Mouse (Mus musculus): ENCODE measurements around the gene Tpgs1.

The Tpgs1 gene

GRCm38 (mm10) chr10:79668771-79669575, at the start of gene Tpgs1:
Gene Tpgs1, plus strand, starts transcription at chr10:79669369.
- in situ Hi-C loops (cut with MboI, MseI) = no loop called here

- in situ Hi-C loops (cut with MboI, MseI) = no loop called here
These were observed 45.2 kb upstream of the Tpgs1 start for GRCm38 (mm10) chr10:79623950-79624349.

DNA sequence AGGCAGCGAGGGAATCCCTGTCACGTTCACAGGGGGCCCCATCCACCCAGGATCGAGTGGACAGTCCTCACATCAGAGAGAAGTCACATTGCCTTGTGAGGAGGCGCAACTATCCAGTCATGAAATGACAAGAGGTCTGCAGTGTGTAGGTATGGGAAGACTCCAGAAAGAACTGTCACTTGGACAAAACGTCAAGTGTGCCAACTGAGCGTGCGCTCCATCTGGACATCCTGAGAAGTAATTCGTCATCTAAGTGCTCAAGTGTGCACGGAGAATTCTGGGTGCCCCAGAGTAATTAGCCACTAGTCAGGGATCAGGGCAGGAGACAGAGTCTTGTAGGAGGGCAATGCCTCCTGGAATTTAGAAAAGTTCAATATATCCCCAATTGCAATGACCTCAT, 43.8 kb upstream of the Tpgs1 start:
- in situ Hi-C loops (cut with MboI, MseI) = no loop called here

DNA sequence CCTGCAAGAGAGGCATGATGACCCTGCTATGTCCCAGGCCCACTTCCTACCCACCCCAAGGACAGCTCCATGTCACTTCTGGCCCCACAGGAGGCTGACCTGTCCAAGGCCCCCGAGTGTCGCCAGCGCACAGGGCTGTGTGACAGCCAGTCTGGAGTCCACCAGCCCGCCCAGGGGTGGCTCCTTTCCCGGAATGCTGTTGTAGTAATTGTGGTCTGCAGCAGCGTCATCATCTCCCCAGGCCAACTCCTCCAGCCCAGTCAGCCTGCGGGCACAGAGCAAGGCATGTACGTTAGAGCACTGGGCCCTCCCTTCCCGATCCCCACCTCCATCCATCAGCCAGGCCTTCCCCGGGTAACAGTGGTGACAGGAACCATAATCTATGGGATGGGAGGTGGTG, 43.0 kb upstream of the Tpgs1 start:
- in situ Hi-C loops (cut with MboI, MseI) = no loop called here

GRCm38 (mm10) chr10:79628377-79628776, 40.8 kb upstream of the Tpgs1 start:
- in situ Hi-C loops (cut with MboI, MseI) = no loop called here

GRCm38 (mm10) chr10:79631432-79631831, 37.7 kb upstream of the Tpgs1 start:
- in situ Hi-C loops (cut with MboI, MseI) = no loop called here

DNA sequence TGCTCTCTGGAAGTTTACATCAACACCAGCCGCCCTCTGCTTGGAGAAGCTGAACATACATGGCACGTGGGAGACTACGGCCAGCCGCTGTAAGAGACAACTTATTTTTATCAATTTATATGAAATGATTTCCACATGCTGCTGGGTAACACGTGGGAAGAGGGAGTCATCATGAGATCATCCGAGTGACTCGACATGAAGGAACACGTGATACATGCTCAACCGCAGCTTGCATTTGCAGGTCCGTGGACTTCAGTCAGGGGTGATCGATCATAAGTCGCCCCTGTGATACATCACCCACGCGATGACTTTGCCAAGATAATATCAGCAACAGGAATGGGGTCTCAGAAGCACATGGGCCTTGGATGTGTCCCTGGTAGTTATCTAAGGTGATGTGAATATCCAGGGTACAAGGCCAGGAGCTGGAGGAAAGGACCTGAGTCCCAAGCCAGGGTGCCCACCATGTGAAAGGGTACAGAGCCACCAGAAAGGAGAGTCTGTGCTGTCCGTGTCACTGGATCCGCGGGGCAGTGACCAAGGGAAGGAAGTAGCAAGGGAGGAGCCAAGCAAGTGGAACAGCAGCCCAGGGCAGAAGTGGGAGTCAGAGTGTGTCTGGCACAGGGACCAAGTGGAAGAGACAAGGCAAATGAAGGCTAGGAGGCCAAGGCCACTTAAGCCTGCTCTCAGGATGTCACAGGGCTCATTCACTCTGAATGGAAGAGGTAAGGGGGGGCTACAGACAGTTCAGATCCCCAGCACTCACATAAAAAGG, 36.0 kb upstream of the Tpgs1 start:
- in situ Hi-C loops (cut with MboI, MseI) = no loop called here

GRCm38 (mm10) chr10:79636287-79636686, 32.9 kb upstream of the Tpgs1 start:
- in situ Hi-C loops (cut with MboI, MseI) = no loop called here

- in situ Hi-C loops (cut with MboI, MseI) = no loop called here
These were observed 31.8 kb upstream of the Tpgs1 start, which contains the start of gene Shc2 for GRCm38 (mm10) chr10:79637128-79638110. Gene Shc2, minus strand, starts transcription at chr10:79637918.

GRCm38 (mm10) chr10:79638486-79639204, 30.5 kb upstream of the Tpgs1 start:
- in situ Hi-C loops (cut with MboI, MseI) = no loop called here

- in situ Hi-C loops (cut with MboI, MseI) = loop anchor here (5.0 kb wide), 1 partner anchor 53 kb away; no protein-coding TSS in a partner anchor
These were observed 23.5 kb upstream of the Tpgs1 start, which contains the start of gene Odf3l2 for GRCm38 (mm10) chr10:79645711-79646110. Gene Odf3l2, minus strand, starts transcription at chr10:79645738.

- in situ Hi-C loops (cut with MboI, MseI) = loop anchor here (5.0 kb wide), 1 partner anchor 57 kb away; no protein-coding TSS in a partner anchor
These were observed 20.0 kb upstream of the Tpgs1 start for GRCm38 (mm10) chr10:79649070-79649751.

DNA sequence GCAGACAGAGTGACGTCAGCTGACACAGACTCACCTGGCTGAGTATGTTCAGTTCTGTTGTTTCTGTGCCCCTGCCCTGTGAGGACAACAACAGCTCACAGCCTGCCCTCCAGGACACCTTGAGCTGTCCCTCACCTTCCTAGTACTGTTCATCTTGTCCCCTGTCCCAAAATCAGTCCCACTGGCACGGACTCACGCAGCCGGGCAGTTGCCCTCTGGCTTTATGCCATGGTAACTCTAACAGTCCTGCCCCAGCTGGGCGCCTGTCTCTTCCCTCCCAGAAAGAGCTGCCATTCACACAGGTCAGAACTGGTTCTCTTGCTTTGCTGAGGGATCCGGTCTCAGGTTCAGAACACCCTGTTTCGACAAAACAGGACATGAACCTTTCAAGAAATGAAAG, 16.4 kb upstream of the Tpgs1 start:
- in situ Hi-C loops (cut with MboI, MseI) = loop anchor here (10.0 kb wide), 1 partner anchor 668 kb away; the partner anchor contains the start of gene Olfr1352

GRCm38 (mm10) chr10:79654946-79655395, 14.2 kb upstream of the Tpgs1 start:
- in situ Hi-C loops (cut with MboI, MseI) = loop anchor here (10.0 kb wide), 1 partner anchor 670 kb away; the partner anchor contains the start of gene Olfr1352

GRCm38 (mm10) chr10:79658829-79659228, 10.3 kb upstream of the Tpgs1 start:
- in situ Hi-C loops (cut with MboI, MseI) = loop anchor here (10.0 kb wide), 1 partner anchor 674 kb away; the partner anchor contains the start of gene Olfr1352

DNA sequence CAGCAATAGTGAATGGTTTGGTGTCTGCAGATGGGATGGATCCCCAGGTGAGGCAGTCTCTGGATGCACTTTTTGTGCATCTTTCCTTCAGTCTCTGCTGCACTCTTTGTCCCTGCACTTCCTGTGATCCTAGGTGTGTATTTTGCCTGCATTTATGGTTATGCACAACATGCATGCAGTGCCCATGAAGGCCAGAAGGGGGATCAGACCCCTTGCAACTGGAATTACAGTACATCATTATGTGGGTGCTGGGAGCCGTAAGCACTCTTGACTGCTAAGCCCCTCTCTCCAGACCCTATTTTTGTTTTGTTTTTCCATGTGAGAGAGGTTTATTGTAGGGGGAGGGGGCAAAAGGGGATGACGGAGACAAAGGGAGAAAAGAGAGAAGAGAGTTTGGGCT, 8.9 kb upstream of the Tpgs1 start:
- in situ Hi-C loops (cut with MboI, MseI) = no loop called here

DNA sequence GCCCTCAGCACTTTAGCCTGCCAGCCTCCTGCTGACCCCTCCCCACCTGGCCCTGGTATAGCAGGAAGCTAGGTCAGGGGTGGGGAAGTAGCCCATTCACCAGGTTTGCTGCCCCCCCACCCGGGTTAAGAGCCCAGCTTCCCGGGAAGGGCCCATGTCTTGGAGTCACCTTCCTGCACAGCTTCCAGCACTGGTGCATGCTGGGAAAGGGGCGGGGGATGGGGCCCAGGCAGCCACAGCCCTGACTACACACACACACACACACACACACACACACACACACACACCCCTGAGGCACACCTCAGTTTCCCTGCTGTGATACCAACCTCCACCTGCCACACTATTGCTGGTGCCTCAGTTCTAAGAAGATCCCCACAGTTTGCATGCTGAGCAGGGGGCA, 7.3 kb upstream of the Tpgs1 start:
- in situ Hi-C loops (cut with MboI, MseI) = no loop called here

DNA sequence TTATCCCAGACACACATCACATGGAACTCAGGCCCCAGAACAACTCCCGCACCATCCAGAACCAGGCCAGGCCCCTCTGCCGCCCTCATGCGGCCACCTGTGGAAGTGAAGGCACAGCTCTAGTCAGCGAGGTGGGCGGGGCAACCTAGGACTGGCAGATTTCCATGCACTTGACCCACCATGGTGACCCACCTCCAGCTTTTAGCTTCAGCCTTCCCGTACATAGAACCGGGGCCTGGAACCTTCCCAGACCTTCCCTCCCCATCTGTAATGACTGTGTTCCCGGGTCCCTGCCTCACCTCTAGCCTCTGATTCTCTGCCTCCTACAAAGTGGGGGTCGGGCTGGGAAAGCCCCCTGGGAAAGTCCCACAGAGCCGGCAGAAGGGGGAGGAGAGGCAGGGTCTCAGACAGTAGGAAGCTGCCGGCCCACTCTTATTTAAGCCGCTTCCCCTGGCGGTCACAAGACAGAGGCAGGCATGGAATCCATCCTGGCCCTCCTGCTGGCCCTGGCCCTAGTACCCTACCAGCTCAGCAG, 5.0 kb upstream of the Tpgs1 start, which contains the start of gene Madcam1:
Gene Madcam1, plus strand, starts transcription at position 429 of the 535 bp plus-strand sequence.
- in situ Hi-C loops (cut with MboI, MseI) = no loop called here

DNA sequence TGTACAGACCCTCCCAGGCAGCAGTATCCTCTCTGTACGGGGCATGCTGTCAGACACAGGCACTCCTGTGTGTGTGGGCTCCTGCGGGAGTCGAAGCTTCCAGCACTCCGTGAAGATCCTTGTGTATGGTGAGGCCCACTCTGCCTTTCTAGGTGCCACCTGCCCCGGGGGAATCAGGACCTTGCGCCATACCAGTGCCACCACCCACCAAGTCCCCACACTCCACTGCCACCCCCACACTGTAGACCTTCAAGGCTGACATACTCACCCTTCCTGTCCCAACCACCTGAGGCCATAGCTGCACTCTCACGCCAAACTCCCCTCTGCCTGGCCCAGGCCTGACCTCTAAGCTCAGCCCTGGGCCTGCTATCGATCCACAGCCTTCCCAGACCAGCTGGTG, 4.1 kb upstream of the Tpgs1 start:
- in situ Hi-C loops (cut with MboI, MseI) = no loop called here
